Mouse (Mus musculus) forebrain, embryonic 12.5 days (tissue): ENCODE results near the gene Nostrin. TPM values are rescaled to one million over a fixed set of nuclear protein-coding genes. Genes with fewer than 3 reads are reported as not detected.

Experiments
- ATAC-seq: fragments of 200-750 bp; cut with Nextera tagmentation; 2 replicates; pipeline ENCODE4 v1.8.0; 2017; ENCODE audit warnings: moderate TSS enrichment; ENCODE audit not compliant: low FRiP score
- H3K27ac ChIP-seq: fragments of 300-500 bp; sonication (generic); 2 replicates; pipeline ENCODE4 v1.5.1; 2016; ENCODE audit warnings: mild to moderate bottlenecking
- H3K27me3 ChIP-seq: fragments of 300-500 bp; sonication (generic); 2 replicates; pipeline ENCODE4 v1.6.1; 2016; ENCODE audit warnings: mild to moderate bottlenecking
- H3K36me3 ChIP-seq: fragments of 300-500 bp; sonication (generic); replicated peaks from 2 replicates; pipeline ENCODE4 v1.6.1; 2016; ENCODE audit warnings: mild to moderate bottlenecking
- H3K4me1 ChIP-seq: fragments of 300-500 bp; sonication (generic); 2 replicates; pipeline ENCODE4 v1.6.1; 2016
- H3K4me2 ChIP-seq: fragments of 300-500 bp; sonication (generic); 2 replicates; pipeline ENCODE4 v1.6.1; 2016; ENCODE audit warnings: mild to moderate bottlenecking, moderate library complexity
- H3K4me3 ChIP-seq: fragments of 300-500 bp; sonication (generic); replicated peaks from 2 replicates; pipeline ENCODE4 v1.5.1; 2016; ENCODE audit warnings: mild to moderate bottlenecking
- H3K9ac ChIP-seq: fragments of 300-500 bp; sonication (generic); 2 replicates; pipeline ENCODE4 v1.6.1; 2016; ENCODE audit warnings: mild to moderate bottlenecking
- H3K9me3 ChIP-seq: fragments of 300-500 bp; sonication (generic); 2 replicates; pipeline ENCODE4 v1.6.1; 2016
- WGBS: fragments of 180-500 bp; shearing (Covaris S2); methylation state at CpG from one replicate; pipeline ENCODE4 v1.1.7; 2016; 5-methylcytosine and 5-hydroxymethylcytosine counted together
- polyA plus RNA-seq: library from polyadenylated mRNA; unstranded; fragments of >200 nt; fragmentation: Nextera tagmentation; extraction: Ambion mirVana; gene quantifications from 2 replicates; pipeline ENCODE4 v1.2.1, GENCODE M21; 2016

Nostrin gene
- 0.43 and 0.64 TPM in 2 replicates for polyA plus RNA-seq

DNA sequence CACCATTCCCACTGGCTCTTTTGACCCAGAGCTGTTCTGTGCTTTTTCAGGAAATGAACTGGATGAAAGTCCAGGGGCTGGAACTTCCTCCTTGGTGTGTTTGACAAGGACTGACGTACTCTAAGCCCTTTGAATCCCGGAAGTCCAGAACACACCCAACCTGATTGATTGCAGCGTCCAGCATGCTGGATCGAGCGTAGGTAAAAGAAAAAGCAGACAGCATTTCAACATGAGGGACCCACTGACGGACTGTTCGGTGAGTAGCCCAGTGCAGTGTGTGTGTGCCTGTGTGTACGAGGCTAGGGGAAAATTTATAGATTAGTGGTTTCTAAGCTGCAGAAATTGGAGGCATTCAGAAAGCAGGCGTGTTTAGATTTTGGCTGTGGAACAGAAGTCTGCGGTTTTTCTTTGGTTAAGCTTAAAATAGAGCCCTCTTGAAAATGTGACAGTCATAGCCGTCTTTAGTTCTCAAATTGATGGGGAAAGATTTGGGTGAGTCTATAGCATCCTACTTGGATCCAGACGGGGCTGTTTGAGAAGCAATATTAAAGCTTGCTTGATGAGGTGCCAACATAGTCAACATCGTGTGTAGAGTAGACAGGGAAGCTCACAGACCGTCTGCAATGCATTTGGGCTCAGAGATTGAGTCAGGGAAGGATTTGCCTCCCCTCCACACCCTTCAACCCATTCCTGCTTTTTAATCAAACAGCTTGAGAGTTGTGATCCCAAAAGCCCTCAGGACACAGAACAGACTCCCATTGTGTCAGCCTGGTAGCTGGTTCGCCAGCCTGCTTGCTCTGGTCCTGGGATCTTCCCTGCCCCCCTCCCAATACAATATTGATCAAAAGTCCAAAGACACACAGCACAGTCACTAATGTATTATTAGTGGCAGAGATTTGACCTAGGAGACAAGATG, at the start of gene Nostrin:
Nostrin (plus strand) TSS at position 140 of the 916 bp plus-strand sequence.
- 84% methylated on average over 15 of the region's 15 CpGs for WGBS
- Histone ChIP-seq H3K4me2 (no peak within 1 kb of the TSS), H3K9me3 (no peaks in the 10 kb centered on the region), H3K9ac (no peak within 1 kb of the TSS), H3K27ac (no peak within 1 kb of the TSS), H3K36me3 (no peaks in the 10 kb centered on the region), H3K4me1 (no peaks in the 10 kb centered on the region), H3K27me3 (no peaks in the 10 kb centered on the region), H3K4me3 (no peak within 1 kb of the TSS)
- ATAC-seq, result no peak

DNA sequence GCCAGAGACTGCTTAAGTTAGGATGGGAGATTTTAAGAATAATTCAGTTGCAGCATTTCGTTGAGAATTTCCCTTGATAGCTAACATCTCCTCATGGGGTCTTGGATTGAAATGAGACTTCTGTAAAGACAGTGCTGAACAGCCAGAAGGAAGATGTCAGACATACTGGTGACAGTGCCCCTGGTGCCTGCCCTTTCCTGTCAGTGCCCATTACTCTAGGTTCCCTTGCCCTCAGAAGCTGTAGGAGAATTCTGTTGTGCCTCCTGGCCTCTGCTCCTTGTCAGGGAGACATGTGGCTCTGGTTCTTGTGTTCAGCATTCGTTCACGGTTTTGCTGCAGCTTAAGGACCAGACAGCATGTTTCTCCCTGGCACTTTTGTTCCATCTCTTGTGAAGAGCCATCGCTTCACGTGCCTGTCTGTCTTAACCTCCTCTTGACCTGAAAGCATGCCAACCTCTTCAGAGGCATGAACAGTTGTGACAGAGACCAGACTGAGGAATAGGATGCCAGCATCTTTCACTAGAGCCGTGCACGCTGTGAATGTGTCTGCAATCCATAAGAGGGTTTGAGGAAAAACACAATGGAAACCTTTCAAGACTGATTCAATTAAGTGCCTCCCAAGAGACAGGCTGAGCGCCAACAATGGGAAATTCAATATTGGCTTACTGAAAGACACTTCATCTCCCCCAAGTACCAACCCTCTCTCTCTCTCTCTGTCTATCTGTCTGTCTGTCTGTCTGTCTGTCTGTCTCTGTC, 48.9 kb upstream of the Nostrin start:
- peak; percentile 58; the same call in 1 of the 2 replicates for ATAC-seq

DNA sequence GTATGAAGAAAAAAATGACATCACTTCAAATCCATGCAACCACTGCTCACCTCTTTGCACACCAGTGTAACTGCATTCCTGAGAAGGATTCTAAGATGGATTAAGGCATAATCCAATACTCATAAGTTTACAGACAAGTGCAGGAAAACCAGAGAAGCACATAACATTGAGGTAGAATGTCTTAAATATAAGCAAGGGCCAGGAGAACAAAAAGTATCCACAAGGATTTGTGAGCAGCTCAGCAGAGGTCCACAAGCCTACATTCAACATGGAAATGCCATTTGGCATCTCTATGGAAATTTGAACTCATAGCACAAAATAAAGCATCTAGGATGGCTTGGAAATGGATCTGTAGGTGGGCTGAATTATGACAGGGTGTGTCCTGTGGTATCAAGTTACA, 39.8 kb upstream of the Nostrin start:
- H3K9me3 ChIP-seq, result no peaks in the 10 kb centered on the region
- H3K27ac ChIP-seq, result no peak overlapping the region
- H3K36me3 ChIP-seq, result no peaks in the 10 kb centered on the region
- no peak overlapping the region for H3K4me3 ChIP-seq
- H3K9ac ChIP-seq, result no peak overlapping the region
- H3K4me1 ChIP-seq, result no peaks in the 10 kb centered on the region
- no peak for ATAC-seq
- no peak overlapping the region for H3K4me2 ChIP-seq
- H3K27me3 ChIP-seq, result no peaks in the 10 kb centered on the region

More for the DNA sequence above, 48.9 kb upstream of the Nostrin start:
- H3K4me1 ChIP-seq, result peaks cover 23% of the 10 kb centered on the region
- 28% methylated on average over 8 of the region's 8 CpGs for WGBS
- no peak overlapping the region for H3K4me3 ChIP-seq
- peak overlapping the region; percentile 1; the same call in 1 of the 2 replicates for H3K27ac ChIP-seq
- no peaks in the 10 kb centered on the region for H3K36me3 ChIP-seq
- no peaks in the 10 kb centered on the region for H3K9me3 ChIP-seq
- H3K27me3 ChIP-seq, result no peaks in the 10 kb centered on the region
- H3K4me2 ChIP-seq, result no peak overlapping the region
- no peak overlapping the region for H3K9ac ChIP-seq

DNA sequence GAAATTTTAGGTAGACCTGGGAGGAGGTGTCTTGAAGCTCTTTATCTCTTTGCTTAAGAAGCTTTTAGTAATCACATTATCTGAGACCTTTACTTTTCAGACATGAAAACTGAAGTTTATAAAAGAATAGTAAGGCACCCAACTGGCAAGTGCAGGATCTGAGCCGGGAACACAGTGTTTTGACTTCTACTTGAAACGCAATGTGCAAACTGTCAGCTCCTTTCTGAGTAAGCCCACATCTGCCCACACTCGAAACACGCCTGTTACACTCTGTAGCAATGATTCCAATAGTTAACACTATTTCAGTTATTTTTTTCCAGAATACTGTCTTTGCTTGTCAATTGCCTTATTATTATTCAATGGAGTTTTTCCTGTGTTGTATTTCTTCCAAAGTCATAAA, 38.8 kb upstream of the Nostrin start:
- WGBS, result 73% methylated on average over 4 of the region's 4 CpGs
- no peaks in the 10 kb centered on the region for H3K36me3 ChIP-seq
- no peak overlapping the region for H3K4me3 ChIP-seq
- no peaks in the 10 kb centered on the region for H3K27me3 ChIP-seq
- H3K9me3 ChIP-seq, result no peaks in the 10 kb centered on the region
- ATAC-seq, result no peak
- no peak overlapping the region for H3K4me2 ChIP-seq
- no peak overlapping the region for H3K9ac ChIP-seq
- H3K27ac ChIP-seq, result no peak overlapping the region
- no peaks in the 10 kb centered on the region for H3K4me1 ChIP-seq

DNA sequence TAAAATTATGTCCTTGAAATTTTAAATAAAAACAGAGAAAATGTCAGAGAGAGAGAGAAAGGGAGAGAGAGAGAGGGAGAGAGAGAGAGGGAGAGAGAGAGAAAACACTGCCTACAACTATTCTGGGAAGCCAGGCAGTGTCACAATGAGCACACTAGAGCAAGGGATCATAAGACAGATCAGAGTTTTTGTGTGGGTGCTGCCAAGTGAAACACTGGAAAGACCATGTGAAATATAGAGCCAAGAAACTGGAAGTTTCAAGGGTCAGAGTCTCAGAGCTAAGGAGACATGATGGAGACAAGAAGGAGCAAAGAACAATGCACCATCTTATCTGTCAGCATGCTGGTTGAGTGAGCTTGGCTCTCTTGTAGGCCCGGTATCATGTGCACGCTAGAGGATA, 38.1 kb upstream of the Nostrin start:
- ATAC-seq, result no peak
- H3K36me3 ChIP-seq, result no peaks in the 10 kb centered on the region
- no peaks in the 10 kb centered on the region for H3K27me3 ChIP-seq
- no peak overlapping the region for H3K4me2 ChIP-seq
- no peaks in the 10 kb centered on the region for H3K9me3 ChIP-seq
- no peak overlapping the region for H3K27ac ChIP-seq
- whole genome bisulfite sequencing, result 92% methylated on average over 2 of the region's 2 CpGs
- no peaks in the 10 kb centered on the region for H3K4me1 ChIP-seq
- H3K4me3 ChIP-seq, result no peak overlapping the region
- H3K9ac ChIP-seq, result no peak overlapping the region

DNA sequence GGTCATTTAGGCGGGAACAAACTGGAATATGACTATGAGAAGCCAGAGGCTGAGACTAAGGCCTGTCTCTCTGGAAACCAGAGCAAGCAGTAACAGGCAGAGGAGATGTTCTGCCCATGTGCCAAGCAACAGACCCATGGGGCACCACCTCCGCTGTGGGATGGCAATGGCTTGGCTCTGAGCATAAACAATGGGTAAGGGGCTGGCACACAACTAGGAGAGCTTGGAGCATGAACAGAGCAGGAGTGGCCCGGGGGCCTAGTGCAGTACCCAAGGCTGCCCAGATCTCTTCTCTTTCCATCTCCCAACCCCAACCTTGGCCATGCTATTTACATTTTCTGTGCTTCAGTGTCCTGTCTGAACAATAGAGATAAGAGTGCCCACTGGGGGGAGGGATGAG, 36.9 kb upstream of the Nostrin start:
- 88% methylated on average over 3 of the region's 3 CpGs for WGBS
- Histone ChIP-seq H3K4me1 (no peaks in the 10 kb centered on the region), H3K9me3 (no peaks in the 10 kb centered on the region), H3K36me3 (no peaks in the 10 kb centered on the region), H3K27ac (no peak overlapping the region), H3K27me3 (no peaks in the 10 kb centered on the region), H3K9ac (no peak overlapping the region), H3K4me2 (no peak overlapping the region), H3K4me3 (no peak overlapping the region)
- ATAC-seq, result no peak

DNA sequence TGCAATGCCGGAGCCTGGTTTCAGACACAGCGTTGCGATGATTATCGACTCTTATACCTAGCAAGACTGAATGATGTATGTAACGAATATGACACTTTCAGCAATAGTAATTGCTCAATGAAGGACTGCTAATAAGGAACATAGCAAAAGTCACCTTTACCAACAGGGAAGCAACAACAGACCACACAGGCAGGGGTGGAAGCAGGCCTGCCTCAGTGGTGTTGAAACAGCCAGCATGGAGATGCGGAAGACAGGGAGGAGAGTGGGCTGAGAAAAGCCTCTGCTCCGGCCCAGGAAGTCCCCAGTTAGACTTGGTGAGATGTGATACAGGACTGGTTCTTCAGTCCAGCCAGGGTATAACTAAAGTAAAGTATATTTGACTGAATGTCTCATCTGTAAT, 36.5 kb upstream of the Nostrin start:
- H3K4me2 ChIP-seq, result no peak overlapping the region
- 95% methylated on average over 7 of the region's 7 CpGs for WGBS

DNA sequence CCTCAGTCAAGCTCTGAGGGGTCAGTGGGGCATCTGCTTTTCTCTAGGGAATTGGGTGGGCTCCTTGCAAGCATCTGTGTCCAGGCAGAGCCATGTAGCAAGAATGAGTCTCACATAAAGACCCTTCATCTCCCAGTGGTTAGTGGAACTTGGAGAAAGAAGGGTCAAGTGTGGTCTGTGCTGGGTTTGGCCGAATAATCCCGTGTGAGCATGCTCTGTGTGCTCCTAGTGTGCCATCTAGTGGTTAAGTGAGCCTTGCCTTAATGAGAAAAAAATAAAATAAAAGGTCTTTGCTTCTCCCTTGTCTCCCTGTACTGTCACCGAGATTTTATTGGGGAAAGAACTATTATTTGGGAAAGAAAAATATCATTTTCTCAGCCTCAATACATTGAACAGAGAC, 34.9 kb upstream of the Nostrin start:
- H3K9ac ChIP-seq, result no peak overlapping the region
- 30% methylated on average over 3 of the region's 3 CpGs for WGBS
- H3K4me3 ChIP-seq, result no peak overlapping the region
- H3K4me1 ChIP-seq, result peaks cover 10% of the 10 kb centered on the region
- H3K27me3 ChIP-seq, result no peaks in the 10 kb centered on the region
- H3K9me3 ChIP-seq, result no peaks in the 10 kb centered on the region
- no peak overlapping the region for H3K4me2 ChIP-seq
- ATAC-seq, result no peak
- H3K27ac ChIP-seq, result no peak overlapping the region
- H3K36me3 ChIP-seq, result no peaks in the 10 kb centered on the region

More for the DNA sequence above, 36.5 kb upstream of the Nostrin start:
- ATAC-seq, result no peak
- Histone ChIP-seq H3K4me1 (0 out of 2 replicates have a peak, but pooled peaks cover 2% of the 10 kb centered on the region), H3K4me3 (no peak overlapping the region), H3K9ac (no peak overlapping the region), H3K27ac (no peak overlapping the region), H3K27me3 (no peaks in the 10 kb centered on the region), H3K36me3 (no peaks in the 10 kb centered on the region), H3K9me3 (no peaks in the 10 kb centered on the region)

DNA sequence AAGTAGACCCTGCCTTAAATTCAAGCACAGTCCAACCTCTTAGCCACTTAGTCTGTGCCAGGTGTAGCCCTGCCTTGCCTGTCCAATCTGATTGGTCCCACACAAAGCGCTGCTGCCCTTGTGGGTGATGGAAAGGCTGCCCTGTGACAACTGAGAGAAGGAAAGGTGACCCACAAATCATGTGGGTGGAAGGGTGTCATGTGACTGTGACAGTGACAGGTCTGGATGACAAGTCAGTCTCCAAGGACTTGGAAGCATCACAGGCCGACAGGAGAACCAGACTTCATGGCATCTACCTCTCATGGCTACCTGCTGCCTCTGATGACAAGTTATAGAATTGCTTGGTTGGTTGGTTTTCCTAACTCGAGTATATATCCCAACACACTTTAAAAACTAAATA, 32.1 kb upstream of the Nostrin start:
- peaks cover 10% of the 10 kb centered on the region for H3K4me1 ChIP-seq
- H3K9ac ChIP-seq, result no peak overlapping the region
- H3K27ac ChIP-seq, result no peak overlapping the region
- no peak overlapping the region for H3K4me2 ChIP-seq
- no peaks in the 10 kb centered on the region for H3K27me3 ChIP-seq
- 76% methylated on average over 3 of the region's 3 CpGs for WGBS
- ATAC-seq, result no peak
- H3K9me3 ChIP-seq, result no peaks in the 10 kb centered on the region
- H3K36me3 ChIP-seq, result no peaks in the 10 kb centered on the region
- H3K4me3 ChIP-seq, result no peak overlapping the region

DNA sequence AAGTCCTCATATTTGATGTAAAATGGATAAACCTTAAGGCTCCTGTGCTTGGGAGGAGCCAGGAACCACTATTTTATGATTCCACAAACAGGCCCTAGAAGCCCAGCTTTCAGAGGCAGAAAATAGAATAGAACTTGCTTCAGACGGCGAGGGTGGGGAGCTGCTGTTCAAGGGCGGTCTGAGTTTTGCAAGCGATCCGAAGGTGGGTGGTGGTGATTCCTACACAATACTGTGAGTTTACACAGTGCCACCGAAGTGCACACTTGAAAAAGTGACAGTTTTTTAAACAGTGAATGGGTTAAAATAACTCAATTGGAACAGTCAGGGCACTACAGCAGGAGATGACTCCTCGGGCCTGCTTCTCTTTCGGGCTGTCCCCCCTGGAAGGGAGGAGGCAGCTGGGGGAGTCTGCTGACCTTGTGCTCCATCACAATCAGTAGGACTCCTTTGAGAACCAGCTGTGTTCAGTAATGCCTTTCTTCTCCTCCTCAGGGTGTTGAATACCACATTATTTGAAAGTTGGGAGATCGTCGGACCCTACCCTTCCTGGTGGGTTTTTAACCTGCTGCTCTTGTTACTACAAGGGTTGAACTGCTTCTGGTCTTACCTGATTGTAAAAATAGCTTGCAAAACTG, 31.0 kb upstream of the Nostrin start:
- H3K4me3 ChIP-seq, result no peak overlapping the region
- H3K4me2 ChIP-seq, result no peak overlapping the region
- 53% methylated on average over 10 of the region's 10 CpGs for WGBS
- no peak overlapping the region for H3K9ac ChIP-seq
- H3K4me1 ChIP-seq, result peaks cover 10% of the 10 kb centered on the region
- H3K9me3 ChIP-seq, result no peaks in the 10 kb centered on the region
- no peaks in the 10 kb centered on the region for H3K27me3 ChIP-seq
- H3K27ac ChIP-seq, result no peak overlapping the region
- H3K36me3 ChIP-seq, result no peaks in the 10 kb centered on the region
- ATAC-seq, result no peak

DNA sequence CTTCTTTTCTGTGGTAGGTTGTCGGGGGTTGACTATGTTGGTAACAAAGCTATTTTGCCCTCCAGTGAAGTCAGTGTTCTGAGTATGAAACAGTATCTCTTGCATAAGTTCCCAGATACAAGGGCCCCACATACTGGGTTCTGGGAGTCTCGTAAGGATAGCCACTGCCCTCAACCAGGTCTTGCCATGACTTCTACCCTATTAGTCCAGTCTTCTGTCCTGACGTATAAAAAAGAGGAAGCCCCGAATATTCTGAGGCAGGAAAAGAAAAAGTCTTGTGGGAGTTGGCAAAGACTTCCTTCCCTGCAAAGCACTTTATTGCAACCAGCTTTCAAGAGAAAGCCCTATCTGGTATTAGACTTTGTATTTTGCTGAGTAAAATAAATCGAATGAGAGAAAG, 26.4 kb upstream of the Nostrin start:
- H3K4me2 ChIP-seq, result no peak overlapping the region
- no peaks in the 10 kb centered on the region for H3K36me3 ChIP-seq
- H3K27ac ChIP-seq, result no peak overlapping the region
- WGBS, result 82% methylated on average over 5 of the region's 5 CpGs
- no peaks in the 10 kb centered on the region for H3K9me3 ChIP-seq
- H3K4me1 ChIP-seq, result peaks cover 7% of the 10 kb centered on the region
- H3K9ac ChIP-seq, result no peak overlapping the region
- H3K4me3 ChIP-seq, result no peak overlapping the region
- H3K27me3 ChIP-seq, result no peaks in the 10 kb centered on the region
- no peak for ATAC-seq

DNA sequence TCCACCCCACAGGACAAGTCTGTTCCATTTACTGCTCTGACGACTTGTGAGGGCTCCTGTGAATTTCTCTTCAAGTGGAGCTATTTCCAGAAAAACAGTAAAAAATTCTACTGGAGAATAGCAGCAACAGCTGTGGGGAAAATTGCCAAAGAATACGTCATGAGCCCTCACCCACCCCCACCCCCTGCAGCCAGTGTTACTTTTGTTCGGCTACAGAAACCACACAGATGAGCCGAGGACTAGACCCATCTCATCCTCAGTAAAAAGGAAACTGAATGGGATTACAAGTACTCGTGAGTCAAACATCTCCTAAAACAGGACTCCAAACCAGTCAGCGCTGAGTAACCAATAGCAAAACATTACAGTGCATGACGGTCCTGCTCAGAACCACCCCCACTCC, 25.9 kb upstream of the Nostrin start:
- Histone ChIP-seq H3K9ac (no peak overlapping the region), H3K4me2 (no peak overlapping the region), H3K27me3 (no peaks in the 10 kb centered on the region), H3K9me3 (no peaks in the 10 kb centered on the region), H3K36me3 (no peaks in the 10 kb centered on the region), H3K4me1 (peaks cover 2% of the 10 kb centered on the region), H3K4me3 (no peak overlapping the region), H3K27ac (no peak overlapping the region)
- no peak for ATAC-seq
- WGBS, result 67% methylated on average over 7 of the region's 7 CpGs
